Mouse (Mus musculus) liver, postnatal 0 days (tissue): ENCODE measurements at regions not wholly inside any gene's neighbourhood (a gene's known extent, or its start where the extent isn't known, plus 50 kb on each side); places are given as distances from the start of the nearest gene placed in this dataset.
A peak's percentile ranks its signal among the peaks of the same experiment; 100 is the strongest.

Source experiments
- ATAC-seq: fragments of 200-750 bp; cut with Nextera tagmentation; 2 replicates; pipeline ENCODE4 v1.8.0; 2017; ENCODE audit warnings: mild to moderate bottlenecking, moderate library complexity
- DNase-seq: peaks from one replicate; pipeline ENCODE4 v3.0.0-alpha.2; 2016
- H3K27ac ChIP-seq: fragments of 300-500 bp; sonication (generic); 2 replicates; pipeline ENCODE4 v1.5.1; 2014; ENCODE audit warnings: antibody characterized with exemption, moderate library complexity, mild to moderate bottlenecking, low read depth
- H3K27me3 ChIP-seq: fragments of 300-500 bp; sonication (generic); 2 replicates; pipeline ENCODE4 v1.6.1; 2014; ENCODE audit warnings: low read length, control low read depth, mixed read lengths; ENCODE audit not compliant: insufficient read depth
- H3K36me3 ChIP-seq: fragments of 300-500 bp; sonication (generic); replicated peaks from 2 replicates; pipeline ENCODE4 v1.6.1; 2014; ENCODE audit warnings: mild to moderate bottlenecking, control low read depth, low read length, moderate library complexity, mixed read lengths; ENCODE audit not compliant: insufficient read depth
- H3K4me1 ChIP-seq: fragments of 300-500 bp; sonication (generic); 2 replicates; pipeline ENCODE4 v1.6.1; 2014; ENCODE audit warnings: antibody characterized with exemption, mild to moderate bottlenecking, control low read depth; ENCODE audit not compliant: insufficient read depth
- H3K4me2 ChIP-seq: fragments of 300-500 bp; sonication (generic); 2 replicates; pipeline ENCODE4 v1.6.1; 2014; ENCODE audit warnings: low read depth, mild to moderate bottlenecking, low read length, moderate library complexity, mixed read lengths
- H3K4me3 ChIP-seq: fragments of 300-500 bp; sonication (generic); 2 replicates; pipeline ENCODE4 v1.5.1; 2014; ENCODE audit warnings: low read depth, low read length
- H3K9ac ChIP-seq: fragments of 300-500 bp; sonication (generic); replicated peaks from 2 replicates; pipeline ENCODE4 v1.6.1; 2014; ENCODE audit warnings: mild to moderate bottlenecking, moderate library complexity
- H3K9me3 ChIP-seq: fragments of 300-500 bp; sonication (generic); 2 replicates; pipeline ENCODE4 v1.6.1; 2016; ENCODE audit warnings: mild to moderate bottlenecking, control low read depth, low read length, mixed read lengths
- CTCF ChIP-seq: sonication (generic); IDR thresholded peaks from 2 replicates; pipeline ENCODE4 v1.5.1; 2016; ENCODE audit warnings: antibody characterized with exemption, low read depth
- EP300 ChIP-seq: IDR thresholded peaks from 2 replicates; pipeline ENCODE4 v1.6.1; 2016; ENCODE audit warnings: antibody characterized with exemption, low read depth, mild to moderate bottlenecking
- WGBS: fragments of 180-500 bp; shearing (Covaris S2); extraction: QIAGEN DNeasy Blood & Tissue Kit; methylation state at CpG from one replicate; pipeline ENCODE4 v1.1.7; 2014; ENCODE audit not compliant: insufficient replicate concordance; 5-methylcytosine and 5-hydroxymethylcytosine counted together

DNA sequence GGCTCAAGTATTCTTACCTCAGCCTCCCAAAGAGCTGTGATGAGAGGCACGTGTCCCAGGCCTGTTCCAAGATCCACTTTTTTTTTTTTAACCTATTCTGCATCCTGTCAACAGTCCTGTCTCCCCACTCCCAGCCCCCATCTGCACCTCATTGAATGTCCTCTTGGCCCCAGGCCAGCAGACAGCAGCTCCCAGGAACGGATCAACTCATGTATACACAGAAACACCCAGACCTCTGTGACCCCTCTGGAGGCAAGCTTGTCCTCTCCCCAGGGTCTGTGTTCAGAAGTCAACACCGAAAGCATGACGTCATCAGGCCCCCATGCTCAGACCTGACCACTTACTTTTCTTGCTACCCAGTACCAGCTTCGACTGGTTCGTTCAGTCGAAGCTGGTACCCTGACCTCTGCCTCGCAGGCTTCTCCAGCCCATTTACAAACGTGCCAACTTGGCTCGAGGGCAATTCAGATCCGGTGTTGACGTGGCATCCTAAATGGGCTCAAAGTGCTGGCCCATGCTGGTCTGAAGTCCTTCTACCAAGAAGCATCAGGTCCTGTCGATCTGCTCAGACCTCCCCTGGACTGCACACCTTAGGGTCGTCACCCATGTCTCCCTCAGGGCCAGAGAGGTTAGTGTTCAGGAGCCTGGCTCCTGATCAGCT is 60.7 kb upstream of the Otos start:
- Histone ChIP-seq H3K9me3 (no peaks in the 10 kb centered on the region), H3K4me1 (no peaks in the 10 kb centered on the region), H3K36me3 (no peaks in the 10 kb centered on the region), H3K4me2 (no peak overlapping the region), H3K27me3 (no peaks in the 10 kb centered on the region), H3K4me3 (no peak overlapping the region), H3K27ac (no peak overlapping the region), H3K9ac (no peak overlapping the region)
- no peak for ATAC-seq
- no peak for DNase-seq
- 66% methylated on average over 14 of the region's 14 CpGs for WGBS
- TF ChIP-seq EP300 (no peak), CTCF (no peak)

DNA sequence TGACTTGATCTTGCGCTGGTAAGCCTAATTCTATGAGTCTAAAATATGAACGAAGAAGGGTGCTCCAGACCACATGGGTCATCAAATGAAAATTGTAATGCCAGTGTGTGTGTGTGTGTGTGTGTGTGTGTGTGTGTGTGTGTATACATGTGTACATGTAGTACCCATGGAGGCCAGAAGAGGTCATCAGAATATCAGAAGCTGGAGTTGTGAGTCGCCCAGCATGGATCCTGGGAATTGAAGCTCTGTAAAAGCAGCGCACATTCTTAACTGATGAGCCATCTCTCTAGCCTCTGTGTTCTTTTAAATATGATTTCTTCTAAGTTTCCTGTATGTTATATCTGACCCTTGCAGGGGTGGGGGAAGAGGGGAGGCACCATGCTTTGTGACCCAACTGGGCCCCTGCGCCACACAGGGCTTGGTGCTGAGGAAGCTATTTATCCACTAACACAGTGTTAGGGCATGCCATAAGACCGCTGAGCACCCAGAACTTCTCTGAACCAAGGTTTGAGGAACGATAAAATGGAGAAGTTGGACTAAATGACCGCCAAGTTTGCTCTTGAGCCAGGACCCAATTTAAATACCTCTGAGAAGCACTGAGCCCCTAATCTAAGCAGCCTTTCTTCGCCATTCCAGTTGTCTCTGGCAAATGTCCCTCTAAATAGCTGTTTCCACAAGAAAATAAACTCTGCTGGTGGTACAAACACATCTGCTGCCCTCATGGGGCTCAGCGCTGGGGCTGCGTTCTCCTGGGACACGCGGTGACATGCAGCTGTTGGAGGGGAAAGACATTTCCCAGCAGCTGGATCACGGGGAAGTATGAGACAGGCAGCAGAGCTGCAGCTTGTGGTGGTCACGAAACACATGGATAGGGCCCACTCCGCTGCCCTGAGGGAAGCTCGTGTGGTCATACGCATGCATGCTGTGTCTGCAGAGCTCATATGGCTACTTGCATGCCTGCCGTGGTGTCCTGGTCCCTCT is 59.6 kb upstream of the Otos start:
- H3K4me2 ChIP-seq = no peak overlapping the region
- no peak overlapping the region for H3K9ac ChIP-seq
- ATAC-seq (no peak), DNase-seq (no peak)
- H3K27ac ChIP-seq = no peak overlapping the region
- no peak overlapping the region for H3K4me3 ChIP-seq
- H3K4me1 ChIP-seq = no peaks in the 10 kb centered on the region
- no peaks in the 10 kb centered on the region for H3K27me3 ChIP-seq
- no peak for TF ChIP-seq EP300
- peak; percentile 22; the same call in 1 of the 2 replicates for TF ChIP-seq CTCF
- no peaks in the 10 kb centered on the region for H3K9me3 ChIP-seq
- WGBS = 74% methylated on average over 19 of the region's 19 CpGs
- no peaks in the 10 kb centered on the region for H3K36me3 ChIP-seq

DNA sequence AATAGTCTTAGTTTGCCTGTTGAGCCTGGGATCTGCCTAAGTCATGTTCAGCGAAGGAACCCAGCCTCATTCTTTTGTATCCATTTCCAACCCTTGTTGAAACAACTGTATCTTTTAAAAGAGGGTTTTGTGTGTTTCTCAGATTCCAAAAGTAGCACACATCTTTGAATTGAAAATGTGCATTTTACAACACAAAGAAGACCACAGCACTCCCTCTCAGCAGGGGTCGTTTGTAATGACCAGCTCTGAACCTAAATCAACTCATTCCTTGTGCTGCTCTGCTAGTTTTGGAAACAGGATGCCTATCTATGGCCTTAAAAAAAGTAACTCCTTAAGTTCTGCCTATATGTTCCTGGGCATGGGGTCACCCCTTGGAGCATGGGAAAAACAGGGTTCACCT is 58.8 kb upstream of the Otos start:
- no peak for DNase-seq

DNA sequence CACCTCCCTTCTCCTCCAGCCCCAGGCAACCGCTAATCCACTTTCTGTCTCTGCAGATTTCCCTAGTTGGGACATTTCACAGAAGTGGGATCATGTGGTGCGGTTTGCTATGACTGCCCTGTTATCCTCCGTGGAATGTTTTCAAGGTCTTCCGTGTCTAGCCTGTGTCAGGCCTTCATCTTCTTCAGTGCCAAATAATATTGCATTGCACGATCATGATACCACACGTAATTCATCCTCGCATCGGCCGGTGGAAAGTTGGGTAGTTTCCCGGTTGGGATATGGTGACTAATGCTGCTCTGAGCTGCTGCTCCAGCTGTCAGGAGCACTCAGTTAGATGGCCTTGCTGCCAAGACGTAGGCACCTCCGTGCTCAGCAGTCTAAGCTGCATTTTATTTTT is 55.3 kb upstream of the Otos start:
- WGBS = 81% methylated on average over 12 of the region's 12 CpGs
- DNase-seq = no peak
- no peak overlapping the region for H3K4me2 ChIP-seq
- no peak overlapping the region for H3K9ac ChIP-seq
- no peak overlapping the region for H3K4me3 ChIP-seq
- H3K27ac ChIP-seq = no peak overlapping the region
- no peak for TF ChIP-seq EP300
- TF ChIP-seq CTCF = no peak
- no peaks in the 10 kb centered on the region for H3K36me3 ChIP-seq
- H3K9me3 ChIP-seq = no peaks in the 10 kb centered on the region
- 0 out of 2 replicates have a peak, but pooled peaks cover 4% of the 10 kb centered on the region for H3K4me1 ChIP-seq
- no peaks in the 10 kb centered on the region for H3K27me3 ChIP-seq
- ATAC-seq = no peak

More for the DNA sequence above, 58.8 kb upstream of the Otos start:
- no peak overlapping the region for H3K4me2 ChIP-seq
- no peak overlapping the region for H3K9ac ChIP-seq
- H3K27me3 ChIP-seq = no peaks in the 10 kb centered on the region
- ATAC-seq = no peak
- no peaks in the 10 kb centered on the region for H3K9me3 ChIP-seq
- no peak overlapping the region for H3K27ac ChIP-seq
- 67% methylated on average over 2 of the region's 2 CpGs for WGBS
- TF ChIP-seq CTCF (no peak), EP300 (no peak)
- no peaks in the 10 kb centered on the region for H3K36me3 ChIP-seq
- H3K4me1 ChIP-seq = no peaks in the 10 kb centered on the region
- no peak overlapping the region for H3K4me3 ChIP-seq

DNA sequence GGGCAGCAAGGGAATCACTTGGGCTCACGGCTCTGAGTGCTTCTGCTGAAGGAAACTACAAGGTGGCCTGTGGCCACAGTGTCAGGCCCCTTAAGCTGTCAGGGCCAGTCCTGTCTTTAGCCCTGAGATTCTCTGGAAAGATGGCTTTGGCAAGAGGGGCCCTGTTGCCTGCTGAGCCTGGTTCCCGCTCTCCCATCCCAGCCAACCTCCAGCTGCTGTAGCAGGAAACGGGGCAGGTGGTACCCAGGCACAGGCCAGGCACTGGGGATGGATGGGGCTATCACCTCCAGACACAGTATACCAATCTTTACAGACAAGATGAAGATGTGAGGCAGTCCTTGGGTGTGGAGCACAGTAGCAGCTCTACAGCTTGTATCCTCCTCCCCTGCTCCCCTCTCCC is 54.6 kb upstream of the Otos start:
- H3K27ac ChIP-seq = no peak overlapping the region
- H3K4me3 ChIP-seq = no peak overlapping the region
- 0 out of 2 replicates have a peak, but pooled peaks cover 4% of the 10 kb centered on the region for H3K4me1 ChIP-seq
- no peak overlapping the region for H3K9ac ChIP-seq
- H3K36me3 ChIP-seq = no peaks in the 10 kb centered on the region
- 66% methylated on average over 3 of the region's 3 CpGs for WGBS
- no peaks in the 10 kb centered on the region for H3K9me3 ChIP-seq
- H3K27me3 ChIP-seq = no peaks in the 10 kb centered on the region
- TF ChIP-seq CTCF (no peak), EP300 (no peak)
- no peak overlapping the region for H3K4me2 ChIP-seq
- DNase-seq (no peak), ATAC-seq (no peak)

DNA sequence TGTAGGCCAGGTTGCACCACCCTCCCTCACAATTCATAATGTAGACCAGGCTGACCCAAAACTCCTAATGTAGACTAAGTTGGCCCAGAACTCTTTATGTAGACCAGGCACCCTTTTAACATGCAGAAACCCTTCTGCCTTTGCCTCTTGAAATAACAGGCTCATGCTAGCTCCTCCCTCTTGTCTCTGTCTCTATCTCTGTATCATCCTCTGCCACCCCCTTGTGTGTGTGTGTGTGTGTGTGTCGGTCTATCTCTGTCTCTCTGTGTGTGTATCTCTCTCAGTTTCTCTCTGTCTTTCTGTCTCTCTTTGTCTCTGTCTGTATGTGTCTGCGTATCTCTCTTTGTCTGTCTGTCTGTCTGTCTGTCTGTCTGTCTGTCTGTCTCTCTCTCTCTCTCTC is 51.5 kb upstream of the Otos start:
- H3K27ac ChIP-seq = no peak overlapping the region
- DNase-seq (no peak), ATAC-seq (no peak)
- 70% methylated on average over 2 of the region's 2 CpGs for WGBS
- H3K27me3 ChIP-seq = no peaks in the 10 kb centered on the region
- H3K4me3 ChIP-seq = no peak overlapping the region
- TF ChIP-seq EP300 (no peak), CTCF (no peak)
- 0 out of 2 replicates have a peak, but pooled peaks cover 4% of the 10 kb centered on the region for H3K4me1 ChIP-seq
- no peak overlapping the region for H3K9ac ChIP-seq
- H3K4me2 ChIP-seq = no peak overlapping the region
- H3K36me3 ChIP-seq = no peaks in the 10 kb centered on the region
- H3K9me3 ChIP-seq = no peaks in the 10 kb centered on the region
